ENCODE assay signal across 17 mouse cellular contexts in genomic region chr4:142047005-142047404, GRCm38 (mm10). TPM values are rescaled to one million over a fixed set of nuclear protein-coding genes. Genes with fewer than 3 reads are reported as not detected.
DNase-seq lines count a peak whose midpoint lies in the region; ATAC-seq and TF ChIP-seq lines count a peak whose summit lies in the region.
"Had no signal": no experiment of that assay in that cellular context is flagged by ENCODE, and none has a peak within 500 bp of the region (broad histone marks: within the 10 kb centered on the region; RNA-seq: fewer than 3 reads in every experiment).

No protein-coding gene starts in this region.

- peak overlapping the region; percentile 69; the same call in 1 of the 2 replicates for H3K27ac ChIP-seq in kidney, embryonic 14.5 days (ENCODE audit: low read depth, low read length)
- H3K27ac ChIP-seq in thymus, adult 2 months (ENCODE audit: control insufficient read depth, insufficient read depth, low read length) = no peak overlapping the region
- H3K27ac ChIP-seq: embryonic facial prominence, embryonic 13.5 days; heart, embryonic 15.5 days; hindbrain, embryonic 10.5 days; liver, embryonic 12.5 days had no signal

- H3K4me2 ChIP-seq in kidney, embryonic 14.5 days (replicated peaks; ENCODE audit: low read depth, low read length) = no peak overlapping the region
- H3K4me2 ChIP-seq: embryonic facial prominence, embryonic 13.5 days; heart, embryonic 15.5 days had no signal

- H3K4me1 ChIP-seq in kidney, embryonic 14.5 days (ENCODE audit: control insufficient read depth, insufficient read depth, low read length) = peaks cover 18% of the 10 kb centered on the region
- H3K4me1 ChIP-seq in thymus, adult 2 months (replicated peaks; ENCODE audit: control insufficient read depth, insufficient read depth, low read length) = no peaks in the 10 kb centered on the region

- no peaks in the 10 kb centered on the region for H3K27me3 ChIP-seq in Patski
- H3K27me3 ChIP-seq in kidney, embryonic 14.5 days (ENCODE audit: control insufficient read depth, insufficient read depth, low read length) = no peaks in the 10 kb centered on the region
- no peaks in the 10 kb centered on the region for H3K27me3 ChIP-seq in thymus, adult 2 months (ENCODE audit: control insufficient read depth, insufficient read depth, low read length)
- H3K27me3 ChIP-seq: embryonic facial prominence, embryonic 13.5 days; heart, embryonic 15.5 days had no signal

- no peaks in the 10 kb centered on the region for H3K36me3 ChIP-seq in kidney, embryonic 14.5 days (ENCODE audit: control insufficient read depth, insufficient read depth, low read length)
- H3K36me3 ChIP-seq in thymus, adult 2 months (ENCODE audit: control insufficient read depth, insufficient read depth, low read length) = no peaks in the 10 kb centered on the region
- H3K36me3 ChIP-seq: embryonic facial prominence, embryonic 13.5 days; heart, embryonic 15.5 days; hindbrain, embryonic 10.5 days; liver, embryonic 12.5 days had no signal

- 85% methylated on average over 5 of the region's 5 CpGs for WGBS in kidney, embryonic 14.5 days
- WGBS in thymus, adult 2 months = 66% methylated on average over 5 of the region's 5 CpGs

- ATAC-seq in Patski = peak; percentile 86
- ATAC-seq in kidney, embryonic 14.5 days (ENCODE audit: low FRiP score, low TSS enrichment) = no peak
- ATAC-seq: inflammation-experienced regulatory T-cells, adult 6 months; liver, embryonic 12.5 days; midbrain, embryonic 16.5 days had no signal

- POLR2A ChIA-PET in Patski (lab: Charles Lee) = no interaction called here

- DNase-seq in adrenal gland, adult 2 months = peak; percentile 23
- DNase-seq in adrenal gland, postnatal 25 days = no peak
- peak; percentile 68 for DNase-seq in Patski (ENCODE audit: low read depth, low spot score)
- peak; percentile 45 for DNase-seq in lung, postnatal 25 days (ENCODE audit: low spot score)
- DNase-seq in layer of hippocampus, adult 18-20 months (ENCODE audit: low spot score in 2 of 2) = no peak
- DNase-seq in thymus, adult 2 months = no peak
- DNase-seq in MN1 (ENCODE audit: low spot score) = no peak
- DNase-seq: left cerebral cortex, postnatal 4 days had no signal

- in situ Hi-C loops in Patski (cut with MboI; ENCODE audit: low pct_unique_long_range_greater_than_20kb) = no loop called here

- no peak for TF ChIP-seq CTCF in Patski (IDR thresholded peaks at IDR 0.05)
- no peak for TF ChIP-seq CTCF in thymus, adult 2 months (IDR thresholded peaks at IDR 0.05; ENCODE audit: borderline replicate concordance, control insufficient read depth, extremely low read depth, insufficient read depth, low read length, poor library complexity)

- TF ChIP-seq POLR2A in thymus, adult 2 months (IDR thresholded peaks at IDR 0.05; ENCODE audit: control insufficient read depth, extremely low read depth, insufficient read depth, low read length, poor library complexity) = no peak

- no peaks in the 10 kb centered on the region for H3K9me3 ChIP-seq in kidney, embryonic 14.5 days (ENCODE audit: control insufficient read depth, low read length)
- H3K9me3 ChIP-seq: embryonic facial prominence, embryonic 13.5 days; heart, embryonic 15.5 days; hindbrain, embryonic 10.5 days; liver, embryonic 12.5 days had no signal

- no peak overlapping the region for H3K9ac ChIP-seq in kidney, embryonic 14.5 days (ENCODE audit: low read depth, low read length)
- H3K9ac ChIP-seq: embryonic facial prominence, embryonic 13.5 days; heart, embryonic 15.5 days; liver, embryonic 12.5 days had no signal

- CTCF ChIA-PET in Patski (lab: Charles Lee) = no interaction called here

- no peak overlapping the region for H3K4me3 ChIP-seq in kidney, embryonic 14.5 days (ENCODE audit: low read length)
- H3K4me3 ChIP-seq in thymus, adult 2 months (ENCODE audit: control insufficient read depth, insufficient read depth, low read length) = no peak overlapping the region
- H3K4me3 ChIP-seq: embryonic facial prominence, embryonic 13.5 days; heart, embryonic 15.5 days; hindbrain, embryonic 10.5 days had no signal

RNA-seq across cellular contexts. Expression of gene Fhad1, which starts 32.1 kb away (rescaled TPM):
- under 1 TPM; 0.43 to 0.79 TPM for total RNA-seq in adrenal gland, adult 2 months (2021)
- polyA plus RNA-seq in adrenal gland, adult 2 months (2012; rRNA removed) = 0.13 and 0.16 TPM in 2 replicates
- total RNA-seq in adrenal gland, postnatal 25 days (2021) = 0.91 TPM in 1 of 2 replicates, not detected in the other
- 0.41 TPM for polyA plus RNA-seq in Patski (2021)
- 0.15 and 0.60 TPM in 2 replicates for polyA plus RNA-seq in kidney, embryonic 14.5 days (2014; fragmentation: Nextera tagmentation; extraction: Ambion mirVana)
- total RNA-seq in layer of hippocampus, adult 18-20 months (2021) = 10 to 100 TPM; 12.8 to 13.1 TPM
- 0.78 and 1.1 TPM in 2 replicates for polyA plus RNA-seq in thymus, adult 2 months (2012; rRNA removed)
- total RNA-seq: granulocyte monocyte progenitor cell, adult 5-6 weeks; megakaryocyte, adult 5-6 weeks had no signal

RNA-seq across cellular contexts. Expression of gene Tmem51, which starts 37.1 kb away (rescaled TPM):
- total RNA-seq in adrenal gland, adult 2 months (2021) = 1 to 10 TPM; 3.5 to 5.3 TPM
- 9.9 and 10.0 TPM in 2 replicates for polyA plus RNA-seq in adrenal gland, adult 2 months (2012; rRNA removed)
- total RNA-seq in adrenal gland, postnatal 25 days (2021) = 1.8 and 5.2 TPM in 2 replicates
- polyA plus RNA-seq in Patski (2021) = 10.3 TPM
- 16.7 and 23.0 TPM in 2 replicates for polyA plus RNA-seq in kidney, embryonic 14.5 days (2014; fragmentation: Nextera tagmentation; extraction: Ambion mirVana)
- 1 to 10 TPM; 3.5 to 4.5 TPM for total RNA-seq in layer of hippocampus, adult 18-20 months (2021)
- 8.0 and 9.6 TPM in 2 replicates for polyA plus RNA-seq in thymus, adult 2 months (2012; rRNA removed)

Comparison
In these comparisons a context has a peak if more than half of its experiments do, and no peak if none do; other contexts are left out.
1. DNase-seq: peak in adrenal gland, adult 2 months (single experiment), Patski (single experiment) and lung, postnatal 25 days (single experiment); none in adrenal gland, postnatal 25 days (single experiment), layer of hippocampus, adult 18-20 months (0 of 2), thymus, adult 2 months (single experiment) and MN1 (single experiment).